Mouse (Mus musculus) T-helper 1 cell (primary cell): Measurements from ENCODE around the gene Cyp4f15.
"Not testable (repeated sequence)": the region's sequence is repeated elsewhere in the genome, so short reads cannot be mapped to it uniquely, and the experiment has no call there.

Experiments
- in situ Hi-C: fragments of 300-600 bp; cut with MboI, MseI; formaldehyde crosslinking; loops from one replicate; pipeline ENCODE4 v1.15.1; 2025; ENCODE audit warnings: high pct_unique_total_duplicates

Gene Cyp4f15

GRCm38 (mm10) chr17:32685048-32685750 lies at the start of gene Cyp4f15:
TSS of gene Cyp4f15 (plus strand) at chr17:32685627.
- in situ Hi-C loops: no loop called here

DNA sequence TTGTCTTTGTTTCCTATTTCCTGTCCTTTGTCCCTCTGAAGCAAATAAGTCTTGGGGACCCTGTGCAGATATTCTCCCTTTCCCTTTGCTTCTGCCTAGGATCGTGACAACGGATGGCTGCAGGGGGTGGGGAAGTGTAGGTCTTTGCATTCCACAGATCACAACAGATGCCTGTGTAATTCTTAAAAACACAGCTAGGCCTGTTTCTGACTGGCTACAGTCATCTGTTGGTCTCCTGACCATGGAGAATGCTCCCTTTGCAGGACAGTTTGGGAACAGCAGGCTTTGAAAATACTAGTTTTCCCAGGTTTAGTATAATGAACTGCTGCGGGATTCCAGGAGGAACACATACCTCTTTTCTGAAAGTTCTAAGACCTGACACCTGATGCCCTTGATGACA lies 49.1 kb upstream of the Cyp4f15 start:
- in situ Hi-C loops: loop anchor here (5.0 kb wide), 1 partner anchor 41 kb away; no protein-coding TSS in a partner anchor

DNA sequence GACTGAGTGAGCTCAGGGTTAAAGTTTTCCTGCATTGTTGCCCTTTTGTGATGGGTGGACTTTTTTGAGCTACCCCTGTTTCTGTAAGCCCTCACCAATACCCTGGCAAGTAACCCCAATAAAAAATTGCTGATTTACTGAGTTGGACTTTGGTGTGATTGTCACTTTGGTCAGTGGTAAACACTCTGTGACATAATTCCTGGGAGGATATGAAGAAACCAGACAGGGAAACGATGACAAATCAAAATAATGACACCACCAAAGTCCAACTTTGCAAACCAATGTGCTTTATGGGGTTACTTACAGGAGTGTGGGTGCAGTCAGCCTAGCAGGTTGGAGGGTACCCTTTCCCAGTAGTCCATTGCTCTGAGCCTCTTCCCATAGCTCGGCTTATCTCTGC lies 48.3 kb upstream of the Cyp4f15 start:
- in situ Hi-C loops: loop anchor here (5.0 kb wide), 1 partner anchor 40 kb away; no protein-coding TSS in a partner anchor

- in situ Hi-C loops: no loop called here
Measured at GRCm38 (mm10) chr17:32646631-32647030, 38.8 kb upstream of the Cyp4f15 start.

DNA sequence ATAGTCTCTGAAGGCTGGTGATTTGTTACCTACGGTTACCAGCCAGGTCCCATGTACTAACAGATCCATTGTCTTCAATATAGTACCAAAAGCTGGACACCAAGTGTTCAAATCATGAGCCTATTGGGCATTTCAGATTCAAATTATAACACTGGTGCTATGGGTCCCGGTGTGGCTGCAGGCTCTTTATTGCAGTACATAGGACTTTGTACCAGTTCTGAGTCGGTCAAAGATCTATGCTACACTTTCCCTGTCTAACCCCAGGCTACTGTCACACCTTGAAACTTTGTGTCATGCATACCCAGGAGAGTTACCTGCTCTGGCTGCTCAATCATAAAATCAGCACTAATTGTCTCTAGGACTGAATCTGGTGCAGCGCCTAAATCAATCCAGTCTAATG lies 31.6 kb upstream of the Cyp4f15 start:
- in situ Hi-C loops: no loop called here

GRCm38 (mm10) chr17:32657041-32657440 lies 28.4 kb upstream of the Cyp4f15 start:
- in situ Hi-C loops: no loop called here

DNA sequence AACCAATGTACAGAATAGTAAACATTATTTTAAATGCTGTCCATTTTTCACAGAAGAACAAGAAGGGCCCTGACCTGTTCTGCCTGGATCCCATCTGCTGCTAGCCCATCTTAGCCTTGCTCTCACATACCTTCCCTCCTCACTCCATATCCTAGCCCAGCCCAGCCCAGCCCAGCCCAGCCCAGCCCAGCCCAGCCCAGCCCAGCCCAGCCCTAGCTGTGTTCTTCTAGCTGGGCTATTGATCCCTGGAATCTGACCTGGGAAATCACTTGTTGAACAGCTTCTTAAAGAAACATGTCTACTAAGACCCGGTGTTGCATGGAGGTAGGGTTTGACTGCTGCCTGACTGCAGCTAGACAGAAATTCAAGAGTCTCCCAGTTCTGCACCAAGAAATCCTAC lies 27.2 kb upstream of the Cyp4f15 start:
- in situ Hi-C loops: no loop called here

GRCm38 (mm10) chr17:32658712-32659111 lies 26.7 kb upstream of the Cyp4f15 start, which contains the start of gene Cyp4f40:
TSS of gene Cyp4f40 (plus strand) at chr17:32658900.
- in situ Hi-C loops: no loop called here

DNA sequence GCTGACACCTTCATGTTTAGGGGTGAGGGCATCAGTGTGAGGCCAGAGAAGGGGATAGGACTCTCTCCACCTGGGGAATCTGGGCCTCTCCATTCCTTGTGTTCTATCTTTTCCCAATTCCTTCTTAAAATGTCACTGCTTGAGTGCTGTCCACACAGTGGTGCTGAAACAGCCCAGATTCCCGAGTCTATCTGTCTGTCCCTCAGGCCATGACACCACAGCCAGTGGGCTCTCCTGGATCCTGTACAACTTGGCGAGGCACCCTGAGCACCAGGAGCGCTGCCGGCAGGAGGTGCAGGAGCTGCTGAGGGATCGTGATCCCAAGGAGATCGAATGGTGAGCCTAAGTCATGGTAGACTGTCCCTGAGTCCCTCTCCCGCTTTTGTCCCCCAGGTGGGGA lies 11.5 kb upstream of the Cyp4f15 start:
- in situ Hi-C loops: no loop called here

- in situ Hi-C loops: loop anchor here (5.0 kb wide), 1 partner anchor 39 kb away; no protein-coding TSS in a partner anchor
Measured at GRCm38 (mm10) chr17:32676040-32676635, 9.3 kb upstream of the Cyp4f15 start.

DNA sequence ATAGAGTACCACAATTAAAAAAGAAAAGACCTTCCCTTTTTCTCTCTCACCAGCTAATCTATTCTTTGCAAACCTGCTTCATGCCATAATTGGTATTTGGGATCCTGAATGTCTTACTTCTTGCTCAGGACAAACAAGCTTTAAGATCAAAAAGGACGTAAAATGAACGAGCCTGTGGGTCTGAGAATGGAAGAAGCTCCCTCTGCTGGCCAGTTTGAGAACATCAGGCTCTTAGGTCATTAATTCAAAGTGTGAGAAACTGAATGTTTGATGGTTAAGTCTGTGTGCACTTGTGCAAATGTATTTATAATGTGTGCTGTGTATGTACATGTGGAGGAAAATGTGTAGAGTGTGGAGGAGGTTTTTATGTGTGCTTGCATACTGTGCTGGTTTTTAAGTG lies 5.0 kb upstream of the Cyp4f15 start:
- in situ Hi-C loops: loop anchor here (5.0 kb wide), 1 partner anchor 128 kb away; no protein-coding TSS in a partner anchor

DNA sequence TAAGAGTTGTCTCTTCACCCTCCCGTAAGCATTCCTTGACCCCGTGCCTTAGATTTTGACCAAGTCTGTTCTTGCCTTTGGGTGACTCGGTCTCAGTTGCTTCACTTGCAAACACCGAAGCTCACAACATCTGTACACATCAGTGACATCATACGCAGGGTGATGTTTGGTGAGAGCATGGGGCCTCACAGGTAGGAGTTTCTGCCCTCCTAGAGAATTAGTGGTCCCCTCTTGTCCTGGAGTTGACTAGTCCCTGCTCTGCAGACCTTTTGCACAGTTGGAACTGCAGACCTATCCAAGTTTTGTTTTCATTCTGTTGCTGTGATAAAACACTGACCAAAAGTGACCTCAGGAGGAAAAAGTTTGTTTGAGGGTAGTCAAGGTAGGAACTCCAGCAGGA lies 1.3 kb downstream of the Cyp4f15 start:
- in situ Hi-C loops: no loop called here

GRCm38 (mm10) chr17:32690959-32691358 lies 5.5 kb downstream of the Cyp4f15 start:
- in situ Hi-C loops: no loop called here

DNA sequence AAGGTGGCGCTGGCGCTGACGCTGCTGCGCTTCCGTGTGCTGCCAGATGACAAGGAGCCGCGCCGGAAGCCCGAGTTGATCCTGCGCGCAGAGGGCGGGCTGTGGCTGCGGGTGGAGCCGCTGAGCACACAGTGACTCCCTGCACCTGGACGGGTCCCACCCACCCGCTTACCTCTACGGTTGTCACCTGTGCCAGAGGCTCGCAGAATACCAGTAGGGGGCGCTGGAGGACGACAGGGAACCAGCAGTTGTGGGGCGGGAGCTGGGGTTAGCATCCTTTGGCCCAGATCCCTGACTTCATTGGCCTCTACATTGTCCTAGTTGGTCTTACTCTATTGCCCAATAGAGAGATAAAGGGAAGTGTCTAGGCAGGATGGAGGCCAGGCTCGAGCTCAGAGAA lies 17.4 kb downstream of the Cyp4f15 start:
- in situ Hi-C loops: no loop called here

GRCm38 (mm10) chr17:32710541-32710940 lies 25.1 kb downstream of the Cyp4f15 start:
- in situ Hi-C loops: not testable (repeated sequence)

DNA sequence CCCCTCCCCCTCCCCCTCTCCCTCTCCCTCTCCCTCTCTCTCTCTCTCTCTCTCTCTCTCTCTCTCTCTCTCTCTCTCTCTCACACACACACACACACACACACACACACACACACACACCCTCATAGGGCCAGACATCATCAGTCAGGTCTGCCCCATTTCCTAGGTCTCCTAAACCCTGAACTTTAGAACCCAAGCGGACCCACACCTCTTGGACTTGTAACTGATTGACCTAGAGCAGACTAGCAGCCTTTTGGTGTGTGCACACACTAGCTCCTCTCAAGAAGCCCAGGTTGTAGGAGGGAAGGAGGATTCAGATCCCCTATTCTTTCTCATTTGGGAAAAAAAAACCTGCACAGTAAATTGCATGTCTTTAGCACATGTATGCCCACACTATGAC lies 36.7 kb downstream of the Cyp4f15 start:
- in situ Hi-C loops: not testable (repeated sequence)

- in situ Hi-C loops: no loop called here
Measured at GRCm38 (mm10) chr17:32722771-32723170, 37.3 kb downstream of the Cyp4f15 start.

GRCm38 (mm10) chr17:32726360-32726759 lies 40.9 kb downstream of the Cyp4f15 start:
- in situ Hi-C loops: not testable (repeated sequence)

DNA sequence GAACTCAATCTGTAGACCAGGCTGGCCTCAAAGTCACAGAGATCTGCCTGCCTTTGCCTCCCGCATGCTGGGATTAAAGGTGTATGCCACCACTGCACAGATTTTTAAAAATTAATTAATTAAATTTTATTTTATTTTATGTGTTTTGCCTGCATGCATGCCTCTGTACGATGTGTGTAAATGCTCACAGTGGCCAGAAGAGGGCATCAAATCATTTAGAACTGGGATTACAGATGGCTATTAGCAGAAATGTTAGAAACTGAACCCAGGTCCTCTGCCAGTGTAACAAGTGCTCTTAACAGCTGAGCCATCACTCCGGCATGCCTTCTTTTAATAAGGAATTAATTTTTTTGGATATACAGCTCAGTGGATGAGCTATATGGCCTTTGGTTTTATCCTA lies 43.6 kb downstream of the Cyp4f15 start:
- in situ Hi-C loops: no loop called here

- in situ Hi-C loops: no loop called here
Measured at GRCm38 (mm10) chr17:32738406-32738805, 53.0 kb downstream of the Cyp4f15 start.

GRCm38 (mm10) chr17:32741057-32741456 lies 55.6 kb downstream of the Cyp4f15 start:
- in situ Hi-C loops: no loop called here

- in situ Hi-C loops: no loop called here
Measured at GRCm38 (mm10) chr17:32750611-32751010, 65.2 kb downstream of the Cyp4f15 start.
